Mouse (Mus musculus) kidney, postnatal 0 days (tissue): Measurements from ENCODE around the gene Fstl4. TPM values are rescaled to one million over a fixed set of nuclear protein-coding genes. Genes with fewer than 3 reads are reported as not detected.
A peak's percentile ranks its signal among the peaks of the same experiment; 100 is the strongest.

Source experiments
- ATAC-seq: fragments of 200-750 bp; cut with Nextera tagmentation; replicated peaks from 2 replicates; pipeline ENCODE4 v1.8.0; 2017; ENCODE audit warnings: low read depth, moderate number of reproducible peaks, moderate TSS enrichment, moderate library complexity; ENCODE audit not compliant: low FRiP score
- DNase-seq: peaks from one replicate; pipeline ENCODE4 v3.0.0-alpha.2; 2016; ENCODE audit warnings: low spot score
- H3K27ac ChIP-seq: fragments of 300-500 bp; sonication (generic); 2 replicates; pipeline ENCODE4 v1.5.1; 2014; ENCODE audit warnings: mild to moderate bottlenecking
- H3K27me3 ChIP-seq: fragments of 300-500 bp; sonication (generic); 2 replicates; pipeline ENCODE4 v1.6.1; 2014; ENCODE audit warnings: low read length, mixed read lengths; ENCODE audit not compliant: insufficient read depth
- H3K36me3 ChIP-seq: fragments of 300-500 bp; sonication (generic); 2 replicates; pipeline ENCODE4 v1.6.1; 2014; ENCODE audit warnings: low read length, mixed read lengths; ENCODE audit not compliant: insufficient read depth
- H3K4me1 ChIP-seq: fragments of 300-500 bp; sonication (generic); replicated peaks from 2 replicates; pipeline ENCODE4 v1.6.1; 2014; ENCODE audit warnings: antibody characterized with exemption, low read length, mixed read lengths; ENCODE audit not compliant: insufficient read depth
- H3K4me2 ChIP-seq: fragments of 300-500 bp; sonication (generic); 2 replicates; pipeline ENCODE4 v1.6.1; 2014; ENCODE audit warnings: mild to moderate bottlenecking, low read length, moderate library complexity, mixed read lengths
- H3K4me3 ChIP-seq: fragments of 300-500 bp; sonication (generic); replicated peaks from 2 replicates; pipeline ENCODE4 v1.5.1; 2014; ENCODE audit warnings: low read depth, low read length
- H3K9ac ChIP-seq: fragments of 300-500 bp; sonication (generic); 2 replicates; pipeline ENCODE4 v1.6.1; 2014; ENCODE audit warnings: low read depth, low read length
- H3K9me3 ChIP-seq: fragments of 300-500 bp; sonication (generic); replicated peaks from 2 replicates; pipeline ENCODE4 v1.6.1; 2016; ENCODE audit warnings: low read length, inconsistent platforms, mixed read lengths
- CTCF ChIP-seq: IDR thresholded peaks from 2 replicates; pipeline ENCODE4 v1.5.1; 2016; ENCODE audit warnings: antibody characterized with exemption, low read depth, mild to moderate bottlenecking, moderate library complexity
- WGBS: fragments of 180-500 bp; shearing (Covaris S2); extraction: QIAGEN DNeasy Blood & Tissue Kit; methylation state at CpG from one replicate; pipeline ENCODE4 v1.1.7; 2014; 5-methylcytosine and 5-hydroxymethylcytosine counted together
- polyA plus RNA-seq: library from polyadenylated mRNA; unstranded; fragments of >200 nt; fragmentation: Nextera tagmentation; extraction: Ambion mirVana; gene quantifications from 2 replicates; pipeline ENCODE4 v1.2.1, GENCODE M21; 2015

Gene Fstl4
- polyA plus RNA-seq, result 0.46 and 0.47 TPM in 2 replicates

- Histone ChIP-seq H3K9ac (peak within 1 kb of the TSS; percentile 47), H3K36me3 (no peaks in the 10 kb centered on the region), H3K4me1 (peaks cover 13% of the 10 kb centered on the region), H3K27me3 (peaks cover 30% of the 10 kb centered on the region), H3K4me3 (peak within 1 kb of the TSS; percentile 47), H3K27ac (no peak within 1 kb of the TSS), H3K4me2 (peak within 1 kb of the TSS; percentile 92), H3K9me3 (no peaks in the 10 kb centered on the region)
- WGBS, result 0% methylated on average over 48 of the region's 48 CpGs
- ATAC-seq (0 out of 2 replicates have a peak, but pooled peaks have one; percentile 42), DNase-seq (peak; percentile 19)
- 0 out of 2 replicates have a peak, but pooled peaks have one; percentile 7 for TF ChIP-seq CTCF
Observed at GRCm38 (mm10) chr11:52764461-52764893, at the start of gene Fstl4. Gene Fstl4, plus strand, starts transcription at chr11:52764634.

- H3K4me1 ChIP-seq, result no peaks in the 10 kb centered on the region
- ATAC-seq, result no peak
- no peak overlapping the region for H3K9ac ChIP-seq
- H3K27me3 ChIP-seq, result no peaks in the 10 kb centered on the region
- no peaks in the 10 kb centered on the region for H3K36me3 ChIP-seq
- no peak for TF ChIP-seq CTCF
- no peaks in the 10 kb centered on the region for H3K9me3 ChIP-seq
- no peak overlapping the region for H3K4me2 ChIP-seq
- no peak overlapping the region for H3K27ac ChIP-seq
- DNase-seq, result no peak
- no peak overlapping the region for H3K4me3 ChIP-seq
- 74% methylated on average over 1 of the region's 1 CpGs for WGBS
Observed at GRCm38 (mm10) chr11:52718570-52718969, 45.9 kb upstream of the Fstl4 start.

- DNase-seq (no peak), ATAC-seq (no peak)
- Histone ChIP-seq H3K36me3 (no peaks in the 10 kb centered on the region), H3K27me3 (no peaks in the 10 kb centered on the region), H3K27ac (no peak overlapping the region), H3K4me3 (no peak overlapping the region), H3K9ac (no peak overlapping the region), H3K9me3 (no peaks in the 10 kb centered on the region), H3K4me1 (no peaks in the 10 kb centered on the region), H3K4me2 (no peak overlapping the region)
- WGBS, result 57% methylated on average over 6 of the region's 6 CpGs
- TF ChIP-seq CTCF, result no peak
Observed at GRCm38 (mm10) chr11:52721087-52721486, 43.3 kb upstream of the Fstl4 start.

DNA sequence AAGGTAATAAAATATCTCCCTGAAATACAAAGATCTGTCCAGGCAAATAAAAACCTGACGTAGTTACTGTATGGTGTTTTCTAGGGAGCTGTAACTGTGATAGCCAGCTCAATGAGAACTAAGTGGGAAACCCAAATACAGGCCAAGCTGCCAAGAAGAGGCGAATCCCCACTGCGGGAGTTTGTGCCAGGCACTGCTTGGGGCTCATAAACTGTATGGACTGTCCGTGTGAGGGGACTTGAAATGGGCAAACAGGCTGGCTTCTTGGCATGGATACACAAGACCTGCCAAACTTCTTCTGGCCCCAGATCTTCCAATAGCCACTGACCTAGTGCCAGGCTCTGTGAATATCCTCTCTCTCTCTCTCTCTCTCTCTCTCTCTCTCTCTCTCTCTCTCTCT, 41.7 kb upstream of the Fstl4 start:
- Histone ChIP-seq H3K4me1 (no peaks in the 10 kb centered on the region), H3K27me3 (no peaks in the 10 kb centered on the region)
- WGBS, result 65% methylated on average over 4 of the region's 4 CpGs

GRCm38 (mm10) chr11:52726001-52726400, 38.4 kb upstream of the Fstl4 start:
- Histone ChIP-seq H3K9me3 (no peaks in the 10 kb centered on the region), H3K27ac (no peak overlapping the region), H3K4me2 (no peak overlapping the region), H3K9ac (no peak overlapping the region), H3K36me3 (no peaks in the 10 kb centered on the region), H3K27me3 (no peaks in the 10 kb centered on the region), H3K4me1 (no peaks in the 10 kb centered on the region), H3K4me3 (no peak overlapping the region)
- 100% methylated on average over 1 of the region's 1 CpGs for WGBS
- peak; percentile 38 for TF ChIP-seq CTCF
- DNase-seq (no peak), ATAC-seq (no peak)

More for the DNA sequence above, 41.7 kb upstream of the Fstl4 start:
- no peak for TF ChIP-seq CTCF
- no peak overlapping the region for H3K4me2 ChIP-seq
- no peak overlapping the region for H3K4me3 ChIP-seq
- ATAC-seq (no peak), DNase-seq (no peak)
- no peak overlapping the region for H3K27ac ChIP-seq
- H3K9ac ChIP-seq, result no peak overlapping the region
- H3K36me3 ChIP-seq, result no peaks in the 10 kb centered on the region
- H3K9me3 ChIP-seq, result no peaks in the 10 kb centered on the region

GRCm38 (mm10) chr11:52728479-52728878, 36.0 kb upstream of the Fstl4 start:
- H3K36me3 ChIP-seq, result no peaks in the 10 kb centered on the region
- H3K9ac ChIP-seq, result no peak overlapping the region
- DNase-seq (no peak), ATAC-seq (no peak)
- H3K9me3 ChIP-seq, result no peaks in the 10 kb centered on the region
- WGBS, result 60% methylated on average over 15 of the region's 15 CpGs
- H3K4me3 ChIP-seq, result no peak overlapping the region
- TF ChIP-seq CTCF, result no peak
- no peak overlapping the region for H3K27ac ChIP-seq
- no peaks in the 10 kb centered on the region for H3K4me1 ChIP-seq
- H3K4me2 ChIP-seq, result no peak overlapping the region
- H3K27me3 ChIP-seq, result no peaks in the 10 kb centered on the region

DNA sequence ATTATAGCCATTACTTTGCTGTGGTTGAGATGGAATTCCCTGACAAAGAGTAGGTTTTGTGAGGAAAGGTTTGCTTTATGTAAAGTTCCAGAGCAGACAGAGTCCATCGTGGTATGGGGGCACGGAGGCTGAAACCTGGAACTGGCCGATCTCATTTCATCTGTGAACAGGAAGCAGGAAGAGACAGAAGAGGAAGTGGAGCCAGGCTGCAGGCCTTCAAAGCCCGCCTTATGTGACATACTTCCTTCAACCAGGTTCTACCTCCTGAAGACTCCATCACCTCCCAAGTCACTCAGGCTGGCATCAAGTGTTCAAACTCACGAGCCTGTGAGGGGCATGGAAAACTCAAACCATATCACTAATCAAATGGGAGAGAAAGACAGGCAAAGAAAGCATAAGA, 34.5 kb upstream of the Fstl4 start:
- DNase-seq (peak; percentile 9), ATAC-seq (no peak)
- H3K27me3 ChIP-seq, result no peaks in the 10 kb centered on the region
- no peak overlapping the region for H3K27ac ChIP-seq
- no peak for TF ChIP-seq CTCF
- H3K4me1 ChIP-seq, result no peaks in the 10 kb centered on the region
- H3K36me3 ChIP-seq, result no peaks in the 10 kb centered on the region
- WGBS, result 67% methylated on average over 5 of the region's 5 CpGs
- H3K4me3 ChIP-seq, result no peak overlapping the region
- H3K4me2 ChIP-seq, result no peak overlapping the region
- no peaks in the 10 kb centered on the region for H3K9me3 ChIP-seq
- H3K9ac ChIP-seq, result no peak overlapping the region
